10 mouse cellular contexts compared by ENCODE assay signal in genomic region chr12:7870004-7870403, GRCm38 (mm10).
DNase-seq lines count a peak whose midpoint lies in the region; ATAC-seq and TF ChIP-seq lines count a peak whose summit lies in the region.
"Had no signal": no experiment of that assay in that cellular context is flagged by ENCODE, and none has a peak within 500 bp of the region (broad histone marks: within the 10 kb centered on the region; RNA-seq: fewer than 3 reads in every experiment).

No protein-coding gene starts in this region.

- H3K27ac ChIP-seq in thymus, adult 2 months (ENCODE audit: control insufficient read depth, insufficient read depth, low read length), result no peak overlapping the region
- H3K27ac ChIP-seq: neural tube, embryonic 12.5 days had no signal

- no peak for DNase-seq in frontal cortex, postnatal 14 days (ENCODE audit: low spot score in 2 of 2)
- DNase-seq in left cerebral cortex, postnatal 14 days (ENCODE audit: low spot score in 2 of 2), result peak; percentile 35 to 47
- DNase-seq in left cerebral cortex, adult 8-10 months (ENCODE audit: low spot score in 2 of 2), result no peak
- DNase-seq in 3T3-L1 (ENCODE audit: low read depth, low spot score) (peak; percentile 71), NIH3T3 (ENCODE audit: low read depth) (peak; percentile 60)
- no peak for DNase-seq in thymus, adult 2 months
- no peak for DNase-seq in ovary, postnatal 10 days (ENCODE audit: low spot score)
- DNase-seq: kidney, postnatal 4 days had no signal

- no peaks in the 10 kb centered on the region for H3K27me3 ChIP-seq in thymus, adult 2 months (ENCODE audit: control insufficient read depth, insufficient read depth, low read length)
- H3K27me3 ChIP-seq: neural tube, embryonic 12.5 days had no signal

- peak; percentile 90 for ATAC-seq in frontal cortex, adult (ENCODE audit: low TSS enrichment)

- TF ChIP-seq POLR2A in thymus, adult 2 months (IDR thresholded peaks at IDR 0.05; ENCODE audit: control insufficient read depth, extremely low read depth, insufficient read depth, low read length, poor library complexity), result no peak

- intact Hi-C loops in left cerebral cortex, postnatal 14 days (cut with DNase I), result loop anchor here (1.0 to 5.0 kb wide), 2 partner anchors 108 to 437 kb away; no protein-coding TSS in a partner anchor

- no peaks in the 10 kb centered on the region for H3K36me3 ChIP-seq in thymus, adult 2 months (ENCODE audit: control insufficient read depth, insufficient read depth, low read length)
- H3K36me3 ChIP-seq: neural tube, embryonic 12.5 days had no signal

- H3K4me1 ChIP-seq in thymus, adult 2 months (replicated peaks; ENCODE audit: control insufficient read depth, insufficient read depth, low read length), result no peaks in the 10 kb centered on the region
- H3K4me1 ChIP-seq: neural tube, embryonic 12.5 days had no signal

- H3K4me3 ChIP-seq in thymus, adult 2 months (ENCODE audit: control insufficient read depth, insufficient read depth, low read length), result no peak overlapping the region
- H3K4me3 ChIP-seq: neural tube, embryonic 12.5 days had no signal

- WGBS in thymus, adult 2 months, result 62% methylated on average over 3 of the region's 3 CpGs

- TF ChIP-seq CTCF in thymus, adult 2 months (IDR thresholded peaks at IDR 0.05; ENCODE audit: borderline replicate concordance, control insufficient read depth, extremely low read depth, insufficient read depth, low read length, poor library complexity), result no peak

Comparison
In these comparisons a context has a peak if more than half of its experiments do, and no peak if none do; other contexts are left out.
1. DNase-seq: peak in left cerebral cortex, postnatal 14 days (2 of 2), 3T3-L1 (single experiment) and NIH3T3 (single experiment); none in frontal cortex, postnatal 14 days (0 of 2), left cerebral cortex, adult 8-10 months (0 of 2), thymus, adult 2 months (single experiment) and ovary, postnatal 10 days (single experiment).